Mouse (Mus musculus): Measurements from ENCODE around the gene Dgkd.

DNA sequence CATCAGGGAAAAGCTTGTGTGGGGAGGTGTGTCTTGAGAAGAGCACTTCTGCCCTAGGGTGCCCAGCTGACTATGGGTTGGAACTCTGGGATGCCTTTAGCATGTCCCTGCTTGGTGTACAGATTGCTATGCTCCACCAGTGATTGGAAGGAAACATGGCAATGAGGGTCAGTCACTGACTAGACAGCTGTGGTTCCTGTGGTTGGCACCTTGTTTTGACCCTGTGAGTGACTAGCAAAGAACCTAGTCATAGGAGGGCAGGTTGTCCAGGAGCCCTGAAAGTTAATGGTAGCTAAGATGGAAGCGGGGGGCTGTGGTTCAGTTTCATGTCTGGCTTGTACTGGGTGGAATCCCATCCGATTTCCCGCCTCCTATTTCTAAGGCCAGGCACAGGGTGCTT lies 64.3 kb downstream of the Dgkd start:
- TF ChIP-seq POLR2A (IDR thresholded peaks at IDR 0.05; ENCODE audit: borderline replicate concordance, insufficient read depth, low read length) (no peak), CTCF (IDR thresholded peaks at IDR 0.05; ENCODE audit: borderline replicate concordance, insufficient read depth, low read depth, low read length) (no peak)
